Mouse (Mus musculus) heart, adult 2 months (tissue): Measurements from ENCODE around the gene Rimbp2. TPM values are rescaled to one million over a fixed set of nuclear protein-coding genes. Genes with fewer than 3 reads are reported as not detected.

Experiments used
- DNase-seq, 2 experiments: peaks; one replicate each; pipeline ENCODE4 v3.0.0; 2021
- H3K27ac ChIP-seq: fragments of 200-600 bp; 2 replicates; pipeline ENCODE4 v1.8.1; 2022
- H3K27me3 ChIP-seq: fragments of 200-500 bp; 2 replicates; pipeline ENCODE4 v1.6.1; 2012; ENCODE audit warnings: mild to moderate bottlenecking, low read length, inconsistent platforms, mixed read lengths; ENCODE audit not compliant: control insufficient read depth, insufficient read depth
- H3K36me3 ChIP-seq: fragments of 200-500 bp; 2 replicates; pipeline ENCODE4 v1.6.1; 2012; ENCODE audit warnings: low read length, inconsistent platforms; ENCODE audit not compliant: control insufficient read depth, insufficient read depth
- H3K4me1 ChIP-seq: fragments of 200-500 bp; 2 replicates; pipeline ENCODE4 v1.6.1; 2011; ENCODE audit warnings: low read length; ENCODE audit not compliant: control insufficient read depth, insufficient read depth
- H3K4me3 ChIP-seq: fragments of 200-600 bp; 2 replicates; pipeline ENCODE4 v1.8.1; 2022
- H3K79me2 ChIP-seq: fragments of 200-500 bp; replicated peaks from 2 replicates; pipeline ENCODE4 v1.6.1; 2012; ENCODE audit warnings: mild to moderate bottlenecking, inconsistent platforms, low read length, moderate library complexity, mixed read lengths; ENCODE audit not compliant: control insufficient read depth, insufficient read depth
- H3K9ac ChIP-seq: fragments of 200-500 bp; 2 replicates; pipeline ENCODE4 v1.6.1; 2012; ENCODE audit warnings: low read depth, mild to moderate bottlenecking, control low read depth, inconsistent platforms, low read length, mixed read lengths
- CTCF ChIP-seq: fragments of 200-600 bp; IDR thresholded peaks from 2 replicates; pipeline ENCODE4 v1.8.1; 2022; ENCODE audit warnings: antibody characterized with exemption, mild to moderate bottlenecking, moderate library complexity
- EP300 ChIP-seq: fragments of 200-500 bp; IDR thresholded peaks from 2 replicates; pipeline ENCODE4 v1.6.1; 2011; ENCODE audit warnings: low read depth, low read length, control low read depth; ENCODE audit not compliant: insufficient read depth
- POLR2A ChIP-seq: fragments of 200-500 bp; IDR thresholded peaks from 2 replicates; pipeline ENCODE4 v1.6.1; 2011; ENCODE audit warnings: mild to moderate bottlenecking, low read depth, low read length, control low read depth; ENCODE audit not compliant: insufficient read depth
- WGBS: fragments of 180-500 bp; shearing (Covaris S2); methylation state at CpG from one replicate; pipeline ENCODE4 v1.1.7; 2018; 5-methylcytosine and 5-hydroxymethylcytosine counted together
- intact Hi-C: fragments of 180-260 bp; cut with DNase I; formaldehyde crosslinking; loops from one replicate; pipeline ENCODE4 v1.15.1; 2025
- polyA plus RNA-seq: library from polyadenylated mRNA; depleted of rRNA; stranded (reverse); fragments of >200 nt; gene quantifications from 2 replicates; pipeline ENCODE4 v1.2.3, GENCODE M21; 2012
- total RNA-seq, 2 experiments: library from RNA; stranded (reverse); gene quantifications; 2 replicates each; pipeline ENCODE4 v1.2.3; 2021

Gene Rimbp2
- total and polyA plus RNA-seq, 3 experiments: 0.06 to 0.07 TPM; not detected in 1

DNA sequence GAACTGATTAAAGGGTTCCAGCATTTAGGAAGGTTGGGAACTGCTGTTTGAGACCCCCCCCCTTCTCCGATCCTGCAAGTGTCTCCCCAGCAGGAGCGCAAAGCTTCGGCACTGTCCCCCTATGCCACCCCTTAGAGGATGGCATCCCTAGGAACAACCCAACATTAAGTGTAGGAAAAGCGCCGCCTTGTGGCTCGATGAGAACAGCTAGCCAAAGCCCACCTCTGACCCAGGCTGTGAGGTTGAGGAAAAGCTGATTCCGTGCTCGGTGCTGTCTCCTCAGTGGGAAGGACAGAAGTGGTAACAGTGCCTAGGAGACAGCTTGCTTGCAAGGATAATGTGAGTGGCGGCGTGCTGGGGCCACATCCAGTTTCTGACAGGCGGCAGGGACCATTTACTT lies 140.2 kb downstream of the Rimbp2 start:
- no peak overlapping the region for H3K4me3 ChIP-seq
- no peaks in the 10 kb centered on the region for H3K27me3 ChIP-seq
- no peak for TF ChIP-seq EP300
- intact Hi-C loops: no loop called here
- no peak for DNase-seq
- no peaks in the 10 kb centered on the region for H3K36me3 ChIP-seq
- WGBS: 38% methylated on average over 11 of the region's 11 CpGs
- H3K79me2 ChIP-seq: no peaks in the 10 kb centered on the region
- H3K27ac ChIP-seq: no peak overlapping the region
- no peak overlapping the region for H3K9ac ChIP-seq
- H3K4me1 ChIP-seq: no peaks in the 10 kb centered on the region

DNA sequence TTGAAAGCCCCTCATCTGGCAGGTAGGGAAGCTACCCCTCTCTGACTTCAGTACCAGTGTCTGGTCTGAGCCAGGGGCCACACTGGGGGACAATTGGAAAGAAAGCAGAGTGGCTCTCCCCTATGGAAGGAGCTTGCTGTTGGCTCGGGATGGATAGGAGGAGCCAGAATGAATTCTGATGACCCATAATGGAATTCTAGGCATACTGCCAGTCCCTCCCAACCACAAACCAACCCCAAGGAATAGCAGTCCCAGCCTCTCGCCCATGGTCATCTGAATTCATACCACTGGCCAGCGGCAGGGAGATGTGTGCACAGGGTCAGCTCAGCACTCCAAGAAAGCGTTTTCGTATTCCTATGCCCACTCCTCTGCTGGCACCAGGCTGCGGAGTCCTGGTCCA lies 141.9 kb downstream of the Rimbp2 start:
- WGBS: 66% methylated on average over 6 of the region's 6 CpGs
- H3K27me3 ChIP-seq: no peaks in the 10 kb centered on the region
- no peaks in the 10 kb centered on the region for H3K4me1 ChIP-seq
- H3K9ac ChIP-seq: no peak overlapping the region
- no peak overlapping the region for H3K27ac ChIP-seq
- H3K79me2 ChIP-seq: no peaks in the 10 kb centered on the region
- TF ChIP-seq CTCF (no peak), EP300 (no peak), POLR2A (no peak)
- no peaks in the 10 kb centered on the region for H3K36me3 ChIP-seq
- intact Hi-C loops: no loop called here
- no peak for DNase-seq
- no peak overlapping the region for H3K4me3 ChIP-seq

DNA sequence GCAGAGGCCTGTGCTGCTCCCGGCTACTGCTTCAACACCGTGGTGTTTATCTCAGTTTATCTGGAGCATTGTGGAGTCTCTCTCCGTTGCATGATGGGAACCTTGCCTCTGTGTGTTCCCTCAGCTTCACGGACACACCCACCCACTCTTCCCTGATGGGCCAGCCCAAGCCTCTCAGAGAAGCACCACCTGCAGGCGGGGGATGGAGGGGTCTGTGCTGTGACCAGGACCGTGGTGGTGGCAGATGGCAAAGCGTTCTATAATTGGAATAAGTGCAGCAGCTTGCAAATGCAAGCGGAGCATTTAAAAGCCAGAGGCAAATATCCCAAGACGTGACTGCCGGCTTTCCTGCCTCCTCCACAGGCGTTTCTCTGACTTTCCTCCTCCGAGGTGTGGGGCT lies 143.3 kb downstream of the Rimbp2 start:
- Histone ChIP-seq H3K4me1 (no peaks in the 10 kb centered on the region), H3K9ac (no peak overlapping the region), H3K27me3 (no peaks in the 10 kb centered on the region), H3K79me2 (no peaks in the 10 kb centered on the region), H3K36me3 (no peaks in the 10 kb centered on the region), H3K27ac (no peak overlapping the region), H3K4me3 (no peak overlapping the region)
- TF ChIP-seq POLR2A: no peak
- TF ChIP-seq CTCF: no peak
- no peak for TF ChIP-seq EP300
- DNase-seq: no peak
- 45% methylated on average over 12 of the region's 12 CpGs for WGBS
- intact Hi-C loops: no loop called here

DNA sequence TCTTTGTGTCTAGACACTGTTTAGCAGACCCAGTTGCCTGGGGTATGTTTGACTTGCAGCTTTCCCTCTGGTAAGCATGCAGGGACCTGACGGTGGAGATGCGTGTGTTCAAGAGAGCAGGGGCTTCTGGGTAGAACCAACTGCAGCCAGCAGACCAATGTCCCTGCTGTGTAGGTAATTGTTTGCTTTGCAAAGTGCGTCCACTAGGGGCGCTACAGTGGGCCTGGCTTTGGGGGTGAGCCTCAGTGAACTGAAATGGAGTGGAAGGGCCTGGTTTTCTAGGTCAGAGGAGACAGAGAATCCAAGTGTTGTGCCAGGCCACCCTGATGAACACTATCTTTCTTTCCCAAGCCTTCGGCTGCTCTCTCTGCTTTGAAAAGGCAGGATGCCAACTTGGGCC lies 143.9 kb downstream of the Rimbp2 start:
- WGBS: 48% methylated on average over 5 of the region's 5 CpGs
- no peak overlapping the region for H3K27ac ChIP-seq
- intact Hi-C loops: no loop called here

DNA sequence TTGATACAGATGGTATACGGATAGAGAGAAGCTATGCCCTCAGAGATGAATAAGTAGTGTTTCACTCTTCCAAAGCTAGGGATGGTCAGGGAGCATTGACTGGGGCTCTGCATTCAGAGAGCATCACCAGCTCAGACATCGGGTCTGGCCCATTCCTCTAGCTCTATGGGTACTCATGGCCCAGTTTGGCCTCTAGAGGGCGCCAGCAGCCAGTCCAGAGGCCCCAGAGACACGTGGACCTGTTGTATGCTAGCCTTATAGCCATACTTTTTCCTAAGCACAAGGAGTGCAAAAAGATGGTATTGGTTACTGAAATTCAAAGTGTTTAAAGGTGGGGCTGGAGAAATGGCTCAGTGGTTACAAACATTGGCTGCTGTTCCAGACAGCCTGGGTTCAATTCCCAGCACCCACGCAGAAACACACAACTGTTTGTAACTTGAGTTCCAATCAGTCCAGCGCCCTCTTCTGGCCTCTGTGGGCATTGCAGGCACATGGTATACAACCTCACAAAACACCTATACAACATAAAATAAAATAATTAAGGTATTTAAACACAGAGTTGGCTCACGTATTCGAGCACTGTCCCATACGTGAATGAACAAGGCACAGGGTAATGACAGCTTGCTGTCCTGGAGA lies 144.6 kb downstream of the Rimbp2 start:
- H3K36me3 ChIP-seq: no peaks in the 10 kb centered on the region
- H3K9ac ChIP-seq: no peak overlapping the region
- H3K27ac ChIP-seq: no peak overlapping the region
- 63% methylated on average over 9 of the region's 9 CpGs for WGBS
- H3K79me2 ChIP-seq: no peaks in the 10 kb centered on the region
- DNase-seq: no peak
- H3K27me3 ChIP-seq: no peaks in the 10 kb centered on the region
- TF ChIP-seq CTCF: peak; percentile 37
- TF ChIP-seq EP300: no peak
- no peak overlapping the region for H3K4me3 ChIP-seq
- intact Hi-C loops: no loop called here
- H3K4me1 ChIP-seq: no peaks in the 10 kb centered on the region

More for the DNA sequence above, 143.9 kb downstream of the Rimbp2 start:
- TF ChIP-seq POLR2A (no peak), CTCF (peak; percentile 53)
- no peaks in the 10 kb centered on the region for H3K27me3 ChIP-seq
- H3K79me2 ChIP-seq: no peaks in the 10 kb centered on the region
- no peak overlapping the region for H3K4me3 ChIP-seq
- H3K9ac ChIP-seq: no peak overlapping the region
- no peak for DNase-seq
- no peaks in the 10 kb centered on the region for H3K4me1 ChIP-seq
- no peaks in the 10 kb centered on the region for H3K36me3 ChIP-seq

DNA sequence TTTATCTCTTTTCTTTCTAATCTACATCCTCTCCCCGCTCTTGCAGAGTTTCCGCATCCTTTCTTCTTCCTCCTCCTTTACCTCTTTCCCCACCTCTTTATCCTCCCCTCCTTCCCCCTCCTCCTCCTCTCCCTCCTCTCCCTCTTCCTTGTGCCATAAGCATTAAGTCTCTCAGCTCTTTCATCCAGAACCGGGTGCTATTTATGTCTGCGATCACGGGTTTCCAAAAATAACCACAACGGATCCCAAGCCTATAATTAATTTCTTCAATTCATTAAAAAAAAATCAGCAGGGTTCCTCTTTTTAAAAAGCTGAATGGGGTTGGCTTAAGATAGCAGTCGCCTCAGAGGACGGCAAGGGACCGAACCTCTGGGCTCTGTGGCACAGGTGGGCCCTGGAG lies 145.9 kb downstream of the Rimbp2 start:
- intact Hi-C loops: no loop called here
- Histone ChIP-seq H3K79me2 (no peaks in the 10 kb centered on the region), H3K4me3 (no peak overlapping the region), H3K27ac (no peak overlapping the region), H3K36me3 (no peaks in the 10 kb centered on the region), H3K27me3 (no peaks in the 10 kb centered on the region), H3K4me1 (no peaks in the 10 kb centered on the region), H3K9ac (no peak overlapping the region)
- WGBS: 60% methylated on average over 9 of the region's 9 CpGs
- TF ChIP-seq CTCF: no peak
- TF ChIP-seq POLR2A: no peak
- TF ChIP-seq EP300: no peak
- no peak for DNase-seq
